Mouse (Mus musculus) frontal cortex, postnatal 10 days (tissue): ENCODE measurements around the gene Patl2.
"Not testable (repeated sequence)": the region's sequence is repeated elsewhere in the genome, so short reads cannot be mapped to it uniquely, and the experiment has no call there.

Experiments used
- DNase-seq, 2 experiments: peaks; one replicate each; pipeline ENCODE4 v3.0.0; 2022; ENCODE audit warnings: low spot score in 2 of 2, mixed read lengths in 1 of 2

The Patl2 gene

DNA sequence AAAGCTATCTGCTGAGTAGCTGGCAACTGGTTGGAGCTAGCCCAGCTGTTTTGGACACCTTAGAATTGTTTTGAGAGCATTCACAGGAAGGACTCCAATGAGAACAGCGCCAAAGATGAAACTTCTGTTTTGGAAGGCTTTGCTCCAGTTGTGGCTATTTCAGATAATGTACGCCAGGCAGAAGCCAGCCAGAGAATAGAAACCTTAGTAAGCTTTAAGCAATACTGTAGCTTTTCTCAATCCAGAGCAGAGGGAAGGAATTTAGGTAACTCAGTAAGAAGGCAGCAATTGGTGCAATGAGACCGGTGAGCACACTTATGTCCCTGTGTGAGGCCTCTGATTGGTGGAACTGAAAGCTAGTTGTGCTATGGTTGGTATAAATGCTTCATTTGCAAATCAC is 42.9 kb downstream of the Patl2 start:
- DNase-seq = no peak

DNA sequence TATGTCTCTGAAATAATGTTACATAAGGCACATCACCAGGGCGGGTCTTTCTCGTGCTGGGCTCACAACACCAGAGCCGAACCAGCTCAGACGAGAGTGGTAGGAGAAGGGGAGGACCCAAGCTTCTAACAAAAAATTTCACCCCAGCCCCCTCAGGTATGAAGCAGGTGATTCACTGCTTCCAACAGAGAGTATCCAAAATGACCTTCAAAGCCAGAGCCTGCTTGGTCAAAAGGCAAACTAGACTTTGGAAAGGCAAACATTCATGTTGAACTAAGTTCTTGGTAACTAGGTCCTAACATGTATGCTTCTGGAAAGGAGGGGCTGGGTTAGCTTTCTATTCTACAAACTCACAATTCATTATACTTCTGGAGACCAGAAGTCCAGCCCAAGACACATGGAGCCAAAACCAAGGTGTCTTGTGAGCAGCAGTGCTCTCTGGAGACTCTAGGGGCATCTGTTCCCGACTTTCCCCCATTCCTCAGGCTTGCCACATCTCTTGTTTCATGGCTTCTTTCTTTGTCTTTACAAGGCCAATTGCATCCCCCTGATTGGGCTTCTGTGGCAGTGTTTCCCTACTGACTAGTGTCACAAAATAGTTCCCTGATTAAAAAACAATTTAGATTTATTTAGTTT is 44.5 kb downstream of the Patl2 start:
- no peak for DNase-seq

DNA sequence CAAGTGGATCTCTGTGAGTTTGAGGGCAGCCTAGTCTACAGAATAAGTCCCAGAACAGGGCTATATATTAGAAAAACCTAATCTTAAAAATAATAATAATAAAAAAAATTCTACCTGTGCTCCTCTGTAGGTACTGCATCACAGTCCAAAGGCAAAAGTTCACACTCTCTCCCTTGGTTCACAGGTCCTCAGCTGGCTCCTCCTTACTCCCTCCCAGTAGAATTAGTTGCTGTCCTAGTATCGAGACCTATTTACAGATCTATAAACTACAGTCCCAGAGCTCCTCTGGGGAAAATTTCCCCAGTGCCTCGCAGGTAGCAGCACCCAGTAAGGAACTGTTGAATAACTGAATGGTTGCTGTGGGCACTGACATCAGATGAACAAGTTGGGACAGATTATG is 45.2 kb downstream of the Patl2 start:
- DNase-seq = no peak

DNA sequence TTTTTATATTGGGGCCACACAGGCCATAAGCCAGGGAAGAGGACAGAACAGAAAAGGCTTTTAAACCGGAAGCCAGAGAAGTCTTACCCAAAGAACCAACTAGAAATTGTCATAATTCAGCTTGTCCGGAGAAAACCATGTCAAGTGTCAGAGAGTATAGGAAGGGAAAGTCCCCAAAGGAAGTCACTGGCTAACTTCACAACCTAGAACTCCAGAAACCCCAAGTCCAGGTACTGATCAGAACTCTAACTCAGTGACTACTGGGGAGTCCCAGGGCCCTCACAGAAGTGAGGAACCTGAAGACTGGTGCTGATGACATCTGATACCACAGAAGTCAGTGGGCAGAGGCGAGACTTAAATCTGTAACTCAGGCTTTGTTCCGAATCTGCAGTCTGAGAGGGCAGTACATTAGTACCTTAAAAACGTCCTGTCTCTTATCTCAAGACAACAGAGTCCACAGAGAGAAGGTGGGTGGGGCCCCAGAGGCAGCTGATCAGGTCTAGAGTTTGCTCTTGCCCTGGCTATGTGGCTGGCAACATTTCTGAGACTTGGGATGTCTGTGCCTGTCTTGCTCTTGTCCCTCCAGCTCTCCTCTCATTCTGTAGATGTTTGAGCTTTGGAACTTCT is 48.0 kb downstream of the Patl2 start:
- no peak for DNase-seq

DNA sequence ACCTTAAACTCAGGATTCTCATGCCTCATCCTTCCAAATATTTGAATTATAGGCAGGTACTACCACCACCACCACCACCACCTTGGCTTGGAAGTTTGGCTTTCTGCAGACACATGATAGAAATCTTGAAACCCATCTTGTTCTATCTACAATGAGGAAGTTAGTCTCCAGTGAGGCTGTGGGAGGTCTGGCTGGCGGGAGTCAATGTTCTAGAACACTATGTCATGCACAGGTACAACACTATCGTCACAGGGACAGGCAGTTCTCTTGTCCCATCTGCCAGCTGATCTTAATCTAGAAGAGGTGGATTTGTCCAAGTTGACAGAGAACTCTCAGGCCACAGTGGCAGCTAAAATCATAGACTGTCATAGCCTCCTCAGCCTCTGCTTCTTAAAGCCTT is 53.4 kb downstream of the Patl2 start:
- DNase-seq = no peak

DNA sequence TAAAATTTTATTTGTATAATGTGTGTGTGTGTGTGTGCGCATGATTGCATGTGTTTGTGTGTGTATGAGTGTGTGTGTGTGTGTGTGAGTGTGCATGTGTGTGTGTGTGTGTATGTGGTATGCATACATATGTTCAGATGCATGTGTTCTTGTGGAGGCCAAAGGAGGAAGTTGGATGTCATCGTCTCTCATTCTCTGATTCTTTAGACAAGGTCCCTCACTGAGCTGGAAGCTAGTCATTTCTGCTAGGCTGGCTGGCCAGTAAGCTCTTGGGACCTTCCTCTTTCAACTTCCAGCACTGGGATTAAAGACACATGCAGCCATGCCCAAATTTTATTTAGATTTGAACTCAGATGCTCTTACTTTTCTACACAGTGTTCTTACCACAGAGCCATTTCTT is 53.9 kb downstream of the Patl2 start:
- DNase-seq = no peak

DNA sequence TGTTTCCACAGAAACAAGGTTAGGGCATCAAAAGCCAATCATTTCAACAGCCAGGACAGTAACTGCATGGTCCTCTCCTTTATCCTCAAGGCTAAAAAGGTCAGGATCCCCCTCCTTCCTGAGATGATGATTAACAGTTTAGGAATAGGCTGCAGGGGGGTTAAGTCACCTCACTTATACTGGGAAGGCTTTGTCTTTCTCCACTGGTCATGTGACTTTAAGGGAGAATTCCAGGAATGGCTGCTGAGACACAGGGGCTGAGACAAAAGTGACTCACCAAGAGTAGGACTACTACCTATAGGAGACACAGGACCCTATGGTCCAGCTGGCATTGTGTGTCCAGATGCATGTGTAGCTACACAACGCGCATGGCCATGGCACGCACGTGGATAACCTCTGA is 58.4 kb downstream of the Patl2 start:
- DNase-seq = no peak

DNA sequence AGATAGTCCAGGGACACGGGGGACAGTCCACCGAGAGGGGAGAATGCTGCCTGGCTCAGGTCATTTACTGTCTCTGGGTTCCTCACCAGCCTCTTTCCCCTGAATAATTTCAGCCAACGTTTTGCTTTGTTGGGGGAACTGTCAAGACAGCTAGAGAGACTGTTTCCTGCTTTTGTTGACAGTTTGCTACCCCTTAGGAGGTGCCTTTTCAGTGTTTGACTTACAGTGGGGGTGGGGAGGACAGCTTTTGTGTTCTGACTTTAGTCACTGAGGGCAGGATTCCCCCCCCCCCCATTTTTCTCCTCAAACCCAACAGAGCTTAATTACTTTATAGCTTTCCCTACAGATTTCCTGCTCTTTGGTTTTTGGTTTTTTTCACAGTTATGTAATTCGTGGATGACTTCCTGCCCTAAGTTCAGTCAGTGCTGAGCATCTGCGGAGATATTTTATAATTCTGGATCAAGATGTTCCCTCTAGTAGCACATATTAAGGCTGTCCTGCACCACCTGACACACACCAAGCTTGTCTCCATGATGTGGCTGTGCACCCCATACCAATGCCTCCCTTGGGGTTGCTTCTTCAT is 59.1 kb downstream of the Patl2 start:
- DNase-seq = no peak

DNA sequence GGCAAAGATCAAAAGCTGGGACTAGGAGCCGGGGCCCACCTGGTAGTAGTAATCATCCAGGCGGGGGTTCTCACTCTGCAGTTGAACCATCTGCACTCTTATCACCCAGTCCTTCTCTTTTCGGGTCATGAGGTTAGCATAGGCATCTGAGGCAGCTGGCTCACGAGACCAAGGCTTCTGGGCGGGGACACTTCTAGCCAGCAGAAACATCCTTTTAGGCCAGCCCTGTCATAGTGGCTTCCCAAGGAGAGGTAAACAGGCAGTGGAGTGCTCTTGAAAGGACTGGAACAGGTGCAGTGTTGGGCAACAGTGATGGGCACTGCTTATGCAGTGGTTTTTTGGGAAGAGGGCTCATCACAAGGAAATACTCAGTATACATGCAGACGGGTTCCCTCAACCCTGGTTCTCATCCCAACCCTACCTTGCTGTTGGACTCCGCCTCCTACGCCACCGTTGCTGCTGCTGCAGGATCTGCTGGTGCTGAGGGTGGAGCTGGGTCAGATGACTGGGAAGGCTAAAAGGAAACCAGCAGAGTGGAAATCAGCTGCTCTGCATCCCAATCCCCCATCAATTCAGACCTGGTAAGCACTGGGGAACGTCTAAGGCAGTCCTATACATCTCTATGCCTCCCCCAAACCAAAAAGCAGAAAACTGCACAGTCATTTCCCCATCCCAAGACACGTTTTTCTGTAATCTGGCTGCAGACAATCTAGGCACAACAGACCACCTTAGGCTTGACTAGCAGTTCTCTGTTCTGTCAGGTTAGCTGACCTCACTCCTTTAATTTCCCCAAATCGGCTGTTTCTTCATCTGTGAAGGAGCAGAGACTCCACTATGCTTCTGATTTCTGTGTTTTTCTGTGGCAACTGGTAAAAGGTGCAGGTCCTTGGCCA is 60.1 kb downstream of the Patl2 start:
- DNase-seq = no peak

DNA sequence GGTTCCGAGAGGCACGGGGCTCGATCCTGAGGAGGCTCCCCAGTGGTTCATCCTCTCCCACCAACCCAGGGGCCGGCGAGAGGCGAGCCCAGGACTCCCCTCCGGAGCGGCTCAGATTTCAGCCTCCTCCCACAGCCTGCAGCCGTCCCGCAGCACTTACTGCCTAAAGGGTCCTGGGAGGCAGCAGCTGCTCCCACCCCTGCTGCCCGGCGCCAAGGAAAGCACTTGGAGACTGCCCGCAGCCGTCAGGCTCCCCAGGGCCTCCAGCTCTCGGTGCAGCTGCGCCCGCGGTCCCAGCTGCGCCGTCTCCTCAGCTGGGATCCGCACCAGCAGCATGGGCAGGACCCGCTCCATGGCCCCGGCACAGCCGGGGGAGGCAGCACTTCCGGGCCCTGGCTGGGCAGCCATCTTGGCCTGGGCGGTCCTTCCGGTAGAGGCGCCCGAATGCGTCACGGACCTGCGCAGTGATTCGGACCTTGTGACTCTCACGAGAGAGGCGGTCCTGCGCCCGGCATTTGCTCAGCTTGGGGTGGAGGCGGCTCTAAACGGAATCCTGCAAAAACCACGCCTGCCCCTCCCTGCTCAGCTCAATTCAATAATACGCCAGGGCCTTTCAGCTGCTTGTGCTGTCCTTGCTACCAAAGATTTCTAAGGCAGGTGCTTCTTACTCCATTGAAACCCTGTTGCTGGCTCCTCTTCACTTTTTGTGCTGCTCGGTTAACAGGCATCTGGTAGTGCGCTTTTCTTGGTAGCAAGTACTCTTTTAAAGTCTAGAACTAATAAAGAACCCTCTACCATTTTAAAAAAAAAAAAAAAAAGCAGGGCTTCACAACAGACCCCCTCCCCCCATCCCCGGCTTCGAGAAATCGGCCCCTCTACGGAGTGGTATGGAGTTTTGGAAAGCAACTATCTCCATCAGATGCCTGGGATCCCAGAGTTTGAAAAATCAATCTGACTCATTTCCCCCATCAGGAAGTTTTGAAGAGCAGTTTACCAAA is 67.7 kb downstream of the Patl2 start, which contains the start of gene Spg11:
Gene Spg11 (minus strand): TSS at position 426 of the 998 bp plus-strand sequence.
- peak; percentile 95 to 97 for DNase-seq

DNA sequence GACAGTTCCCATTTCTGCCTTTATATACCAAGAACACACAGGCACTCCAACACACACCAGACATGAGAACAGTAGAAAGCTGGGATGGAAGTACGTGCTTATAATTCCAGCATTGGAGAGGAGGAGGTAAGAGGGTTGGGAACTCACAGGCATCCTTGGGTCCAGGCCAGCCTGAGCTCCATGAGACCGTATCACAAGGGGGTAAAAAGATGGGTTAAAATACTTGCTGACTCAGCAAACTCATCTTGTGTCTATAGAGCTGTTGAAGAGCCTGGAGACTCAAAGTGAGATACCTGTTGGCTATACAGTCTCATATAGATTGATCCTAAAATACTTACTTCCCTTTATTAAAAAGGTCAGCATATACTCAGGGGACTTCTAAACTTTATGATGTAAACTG is 69.1 kb downstream of the Patl2 start:
- no peak for DNase-seq

DNA sequence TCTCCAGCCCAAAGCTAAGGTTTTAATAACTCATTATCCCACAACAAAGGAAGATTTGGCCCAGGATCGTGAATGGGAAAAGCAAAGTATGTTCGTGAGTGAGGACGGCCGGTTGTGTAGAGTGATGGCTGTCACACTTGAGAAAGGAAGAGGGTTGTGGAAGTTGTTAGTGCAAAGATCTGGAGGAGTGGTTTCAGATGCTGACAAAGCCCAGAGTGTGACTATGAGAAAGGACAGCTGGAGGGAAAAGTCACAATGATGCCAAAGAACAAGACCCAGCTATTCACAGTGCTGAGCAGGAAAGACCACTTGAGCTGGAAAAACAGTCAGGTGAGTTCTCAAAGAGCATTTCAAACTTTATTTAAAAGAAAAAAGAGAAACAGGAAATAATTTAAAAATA is 76.3 kb downstream of the Patl2 start:
- DNase-seq = no peak

DNA sequence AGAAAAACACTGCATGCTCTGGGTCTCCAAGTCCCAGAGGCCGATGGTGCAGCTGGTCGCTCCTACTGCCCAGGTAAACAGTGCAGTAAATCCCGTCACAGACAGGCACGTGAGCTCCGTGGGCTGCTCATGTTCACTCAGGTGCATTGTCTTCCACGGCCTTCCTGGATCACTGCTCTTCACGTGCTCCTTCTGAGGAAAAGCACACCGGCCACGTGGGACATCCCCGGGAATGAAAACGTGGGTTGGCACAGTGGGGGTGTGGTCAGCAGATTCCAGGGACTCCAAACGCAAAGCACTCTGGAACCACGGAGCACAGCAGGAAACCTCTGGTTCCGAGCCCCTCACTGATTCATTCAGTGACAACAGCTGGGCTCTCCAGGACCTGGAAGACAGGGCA is 77.9 kb downstream of the Patl2 start:
- no peak for DNase-seq

DNA sequence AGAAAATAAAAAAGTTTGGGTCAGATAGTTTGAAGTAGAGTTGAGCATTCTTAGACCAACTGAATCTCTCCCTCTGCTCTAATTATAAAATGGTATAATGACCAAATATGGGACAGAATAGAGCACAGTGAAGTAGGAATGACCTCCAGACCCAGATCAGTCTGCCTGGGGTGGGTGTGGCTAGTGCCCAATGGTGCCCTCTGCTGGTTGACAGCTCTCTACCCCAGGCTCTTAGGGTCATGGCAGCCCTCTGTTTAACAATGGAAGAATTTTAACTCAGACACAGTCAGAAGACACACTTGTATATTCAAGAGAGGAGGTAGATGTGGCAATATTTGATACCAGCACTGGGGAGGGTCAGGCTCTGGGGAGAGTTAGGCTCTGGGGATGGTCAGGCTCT is 83.9 kb downstream of the Patl2 start:
- no peak for DNase-seq

DNA sequence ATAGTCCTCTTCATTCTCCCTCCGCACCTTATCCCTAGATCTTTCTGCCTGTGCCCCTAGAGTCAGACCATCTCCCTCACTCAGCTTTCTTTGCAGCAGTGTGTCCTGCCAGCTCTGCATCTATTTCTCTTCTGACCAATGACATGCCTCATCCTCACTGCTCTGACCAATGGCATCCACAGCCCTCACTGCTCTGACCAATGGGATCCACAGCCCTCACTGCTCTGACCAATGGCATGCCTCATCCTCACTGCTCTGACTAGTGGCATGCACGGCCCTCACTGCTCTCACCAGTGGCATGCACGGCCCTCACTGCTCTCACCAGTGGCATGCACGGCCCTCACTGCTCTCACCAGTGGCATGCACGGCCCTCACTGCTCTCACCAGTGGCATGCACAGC is 88.3 kb downstream of the Patl2 start:
- DNase-seq = not testable (repeated sequence)

DNA sequence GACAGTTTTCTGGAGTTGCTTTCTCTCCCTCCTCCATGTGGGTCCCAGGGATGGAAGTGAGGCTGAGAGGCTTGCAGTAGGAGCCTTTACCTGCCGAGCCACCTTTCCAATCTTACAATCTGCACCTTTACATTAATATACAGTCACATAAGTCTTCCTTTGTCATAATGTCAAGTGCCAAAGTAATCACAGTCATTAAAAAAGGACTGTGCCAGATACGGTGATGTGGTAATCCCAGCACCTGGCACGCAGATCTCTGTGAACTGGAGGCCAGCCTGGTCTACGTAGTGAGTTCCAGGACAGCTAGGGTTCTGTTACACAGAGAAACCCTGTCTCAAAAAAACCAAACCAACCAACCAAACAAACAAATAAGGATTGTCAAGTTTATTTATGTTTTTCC is 92.1 kb downstream of the Patl2 start:
- no peak for DNase-seq

DNA sequence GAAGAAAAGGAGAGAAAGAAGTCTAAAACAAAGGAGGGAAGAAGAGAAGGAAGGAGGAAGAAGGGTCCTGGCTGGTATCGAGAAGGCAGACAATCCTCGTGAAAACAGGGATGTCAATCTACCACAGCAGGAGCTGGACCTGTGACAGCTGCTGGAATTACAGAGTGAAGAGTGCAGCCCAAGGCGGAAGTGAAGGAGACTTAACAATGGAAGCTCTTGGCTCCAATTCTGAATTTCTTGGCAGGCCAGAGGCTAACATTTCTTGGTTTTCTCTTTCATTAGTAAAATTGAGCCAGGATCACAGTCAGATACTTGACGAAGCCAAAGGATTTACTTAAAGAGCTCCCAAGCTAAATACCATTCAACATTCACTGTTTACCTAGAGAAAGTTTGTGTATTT is 99.5 kb downstream of the Patl2 start:
- no peak for DNase-seq

DNA sequence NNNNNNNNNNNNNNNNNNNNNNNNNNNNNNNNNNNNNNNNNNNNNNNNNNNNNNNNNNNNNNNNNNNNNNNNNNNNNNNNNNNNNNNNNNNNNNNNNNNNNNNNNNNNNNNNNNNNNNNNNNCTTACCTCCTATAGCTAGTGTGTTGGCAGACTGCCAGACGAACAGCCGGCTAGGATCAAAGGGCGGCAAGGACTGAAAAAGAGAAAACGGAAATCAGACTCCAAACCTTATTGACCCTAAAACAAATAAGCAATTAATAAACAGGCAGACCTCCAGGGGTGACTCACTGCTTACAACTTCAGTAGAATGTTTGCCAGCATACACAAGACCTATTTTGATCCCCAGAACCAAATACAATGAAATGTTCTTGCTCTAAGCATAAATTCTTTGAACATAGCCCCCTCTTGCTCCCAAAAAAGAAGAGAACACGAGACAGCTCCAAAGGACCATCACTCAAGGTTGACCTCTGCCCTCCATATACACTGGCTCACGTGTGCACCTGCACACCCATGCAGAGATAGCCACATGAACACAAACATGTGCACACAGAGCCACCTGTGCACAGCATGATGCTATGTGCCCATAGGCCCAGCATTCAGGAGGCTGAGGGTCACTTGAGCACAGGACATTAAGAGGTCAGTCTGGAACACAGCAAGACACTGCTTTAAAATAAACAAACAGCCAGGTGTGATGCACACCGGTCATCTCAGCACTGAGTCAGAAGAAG is 104.1 kb downstream of the Patl2 start:
- DNase-seq = no peak
